Mouse (Mus musculus) limb, embryonic 11.5 days (tissue): ENCODE results near the gene Cldn10. TPM values are rescaled to one million over a fixed set of nuclear protein-coding genes. Genes with fewer than 3 reads are reported as not detected.

Source experiments
- ATAC-seq: fragments of 200-750 bp; cut with Nextera tagmentation; 2 replicates; pipeline ENCODE4 v1.8.0; 2017; ENCODE audit warnings: low read depth; ENCODE audit not compliant: insufficient number of reproducible peaks, low FRiP score, low TSS enrichment
- DNase-seq: peaks from one replicate; pipeline ENCODE4 v3.0.0-alpha.2; 2015; ENCODE audit warnings: low spot score
- H3K27ac ChIP-seq: fragments of 300-500 bp; sonication (generic); replicated peaks from 2 replicates; pipeline ENCODE4 v1.5.1; 2014; ENCODE audit warnings: low read depth, mild to moderate bottlenecking, low read length
- H3K27me3 ChIP-seq: fragments of 300-500 bp; sonication (generic); 2 replicates; pipeline ENCODE4 v1.6.1; 2014; ENCODE audit warnings: mild to moderate bottlenecking, low read length, mixed read lengths; ENCODE audit not compliant: control insufficient read depth, insufficient read depth
- H3K36me3 ChIP-seq: fragments of 300-500 bp; sonication (generic); 2 replicates; pipeline ENCODE4 v1.6.1; 2014; ENCODE audit warnings: mild to moderate bottlenecking, low read length, moderate library complexity, mixed read lengths; ENCODE audit not compliant: control insufficient read depth, insufficient read depth
- H3K4me1 ChIP-seq: fragments of 300-500 bp; sonication (generic); 2 replicates; pipeline ENCODE4 v1.6.1; 2014; ENCODE audit warnings: low read length, mixed read lengths; ENCODE audit not compliant: control insufficient read depth, insufficient read depth
- H3K4me2 ChIP-seq: fragments of 300-500 bp; sonication (generic); 2 replicates; pipeline ENCODE4 v1.6.1; 2014; ENCODE audit warnings: low read depth, mild to moderate bottlenecking, moderate library complexity; ENCODE audit not compliant: severe bottlenecking
- H3K4me3 ChIP-seq: fragments of 300-500 bp; sonication (generic); 2 replicates; pipeline ENCODE4 v1.5.1; 2014; ENCODE audit warnings: low read depth, low read length
- H3K9ac ChIP-seq: fragments of 300-500 bp; sonication (generic); 2 replicates; pipeline ENCODE4 v1.6.1; 2014; ENCODE audit warnings: mild to moderate bottlenecking, low read length
- H3K9me3 ChIP-seq: fragments of 300-500 bp; sonication (generic); 2 replicates; pipeline ENCODE4 v1.6.1; 2016; ENCODE audit warnings: low read length; ENCODE audit not compliant: control insufficient read depth
- WGBS: fragments of 180-500 bp; shearing (Covaris S2); extraction: QIAGEN DNeasy Blood & Tissue Kit; methylation state at CpG from one replicate; pipeline ENCODE4 v1.1.7; 2014; 5-methylcytosine and 5-hydroxymethylcytosine counted together
- polyA plus RNA-seq: library from polyadenylated mRNA; unstranded; fragments of >200 nt; fragmentation: Nextera tagmentation; extraction: Ambion mirVana; gene quantifications from 2 replicates; pipeline ENCODE4 v1.2.1, GENCODE M21; 2014

The Cldn10 gene
- polyA plus RNA-seq, 1 experiment from 2014 or later, result 1.2 TPM

DNA sequence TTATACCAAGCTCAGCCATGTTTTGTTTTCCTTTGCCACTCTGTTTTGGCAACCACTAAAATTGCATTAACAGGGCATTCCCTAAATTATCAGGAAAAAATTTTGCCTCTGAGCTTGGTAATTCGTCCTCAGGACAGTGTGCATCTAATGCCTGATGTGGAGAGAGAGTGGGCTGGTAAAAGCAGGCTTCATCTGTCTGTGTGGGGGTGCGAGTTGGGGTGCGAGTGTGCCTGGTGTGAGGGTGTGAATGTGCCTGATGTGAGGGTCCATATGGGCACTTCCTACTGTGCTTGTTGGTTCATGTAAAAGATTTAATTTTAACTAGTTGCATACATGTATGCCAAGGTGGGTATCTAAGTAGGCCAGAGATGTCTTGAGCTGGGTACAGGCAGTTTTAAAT lies 115.7 kb downstream of the Cldn10 start:
- Histone ChIP-seq H3K9me3 (no peaks in the 10 kb centered on the region), H3K4me2 (no peak overlapping the region), H3K27me3 (no peaks in the 10 kb centered on the region), H3K27ac (no peak overlapping the region), H3K4me3 (no peak overlapping the region), H3K9ac (no peak overlapping the region), H3K4me1 (no peaks in the 10 kb centered on the region), H3K36me3 (peaks cover 12% of the 10 kb centered on the region)
- no peak for ATAC-seq
- WGBS, result 89% methylated on average over 3 of the region's 3 CpGs
- DNase-seq, result no peak

DNA sequence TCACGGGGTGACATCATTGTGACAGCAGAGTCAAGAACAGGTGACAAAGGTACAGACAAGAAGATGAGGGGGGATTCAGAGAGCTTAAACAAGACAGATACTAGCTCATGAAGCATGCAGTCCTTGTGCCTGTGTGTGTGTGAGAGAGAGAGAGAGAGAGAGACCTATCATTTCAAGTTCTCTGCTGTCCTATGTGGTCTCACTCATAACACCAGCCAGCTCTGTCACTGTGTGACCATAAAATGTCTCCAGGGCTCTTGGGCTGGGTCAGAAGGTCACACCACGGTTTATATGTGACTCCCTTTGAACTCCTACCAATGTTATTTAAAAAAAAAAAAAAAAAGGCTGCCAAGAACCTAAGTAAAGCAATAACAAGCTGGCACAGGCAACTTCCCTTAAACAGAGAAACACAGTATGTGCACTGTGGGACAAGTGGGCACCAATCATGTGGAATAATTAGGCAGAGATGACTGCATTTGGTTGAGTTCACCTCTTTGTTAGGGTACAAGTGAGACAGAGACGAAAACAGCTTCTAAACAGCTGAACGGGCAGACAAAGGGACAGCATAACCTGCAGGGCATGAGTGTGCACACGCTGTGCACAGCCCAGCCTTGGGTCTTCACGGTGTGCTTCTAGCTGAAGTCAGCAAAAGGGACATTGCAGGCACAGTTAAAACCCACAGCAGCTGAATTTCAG lies 116.3 kb downstream of the Cldn10 start:
- no peak overlapping the region for H3K9ac ChIP-seq
- ATAC-seq (no peak), DNase-seq (no peak)
- peaks cover 12% of the 10 kb centered on the region for H3K36me3 ChIP-seq
- H3K27ac ChIP-seq, result no peak overlapping the region
- WGBS, result 50% methylated on average over 6 of the region's 6 CpGs
- H3K4me2 ChIP-seq, result no peak overlapping the region
- no peak overlapping the region for H3K4me3 ChIP-seq
- H3K4me1 ChIP-seq, result no peaks in the 10 kb centered on the region
- no peaks in the 10 kb centered on the region for H3K9me3 ChIP-seq
- H3K27me3 ChIP-seq, result no peaks in the 10 kb centered on the region

DNA sequence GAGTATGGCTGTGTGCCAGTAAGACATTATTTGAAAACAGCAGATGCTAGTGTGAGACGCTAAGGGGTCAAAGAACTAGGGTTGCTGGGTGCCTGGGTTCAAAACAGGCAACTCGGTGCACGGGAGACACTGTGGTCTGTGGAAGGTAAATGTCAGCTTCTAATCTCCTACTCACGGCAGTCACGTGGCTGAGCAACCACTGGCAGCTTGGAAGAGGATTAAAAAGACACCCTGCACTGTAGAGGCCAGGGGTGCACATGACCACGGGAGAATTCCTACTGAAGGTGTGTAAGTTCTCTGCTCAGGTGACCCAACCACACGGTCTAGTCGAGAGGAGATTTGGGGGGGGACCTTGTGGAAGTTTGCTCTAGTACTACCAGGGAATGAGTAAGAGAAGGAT lies 119.9 kb downstream of the Cldn10 start:
- Histone ChIP-seq H3K9me3 (no peaks in the 10 kb centered on the region), H3K4me3 (no peak overlapping the region), H3K4me2 (no peak overlapping the region), H3K4me1 (no peaks in the 10 kb centered on the region), H3K36me3 (peaks cover 8% of the 10 kb centered on the region), H3K27ac (no peak overlapping the region), H3K9ac (no peak overlapping the region), H3K27me3 (no peaks in the 10 kb centered on the region)
- 88% methylated on average over 8 of the region's 8 CpGs for WGBS
- no peak for ATAC-seq
- no peak for DNase-seq

- Histone ChIP-seq H3K4me1 (no peaks in the 10 kb centered on the region; the same call in 1 of the 2 replicates), H3K4me3 (no peak overlapping the region), H3K27ac (no peak overlapping the region), H3K4me2 (no peak overlapping the region), H3K9ac (no peak overlapping the region), H3K36me3 (peaks cover 8% of the 10 kb centered on the region), H3K9me3 (no peaks in the 10 kb centered on the region), H3K27me3 (no peaks in the 10 kb centered on the region)
- ATAC-seq (no peak), DNase-seq (no peak)
- WGBS, result 70% methylated on average over 8 of the region's 8 CpGs
Observed at GRCm38 (mm10) chr14:118909872-118910271, 122.2 kb downstream of the Cldn10 start.

- ATAC-seq (no peak; the same call in 1 of the 2 replicates), DNase-seq (peak; percentile 71)
- no peak overlapping the region for H3K27ac ChIP-seq
- H3K4me3 ChIP-seq, result no peak overlapping the region
- no peaks in the 10 kb centered on the region for H3K9me3 ChIP-seq
- no peak overlapping the region for H3K4me2 ChIP-seq
- 69% methylated on average over 29 of the region's 29 CpGs for WGBS
- H3K27me3 ChIP-seq, result no peaks in the 10 kb centered on the region
- H3K4me1 ChIP-seq, result no peaks in the 10 kb centered on the region; the same call in 1 of the 2 replicates
- peaks cover 8% of the 10 kb centered on the region for H3K36me3 ChIP-seq
- H3K9ac ChIP-seq, result no peak overlapping the region
Observed at GRCm38 (mm10) chr14:118910332-118911222, 122.9 kb downstream of the Cldn10 start.

GRCm38 (mm10) chr14:118911521-118911920 lies 123.8 kb downstream of the Cldn10 start:
- Histone ChIP-seq H3K4me2 (no peak overlapping the region), H3K36me3 (peaks cover 7% of the 10 kb centered on the region), H3K4me1 (no peaks in the 10 kb centered on the region; the same call in 1 of the 2 replicates), H3K9ac (no peak overlapping the region), H3K4me3 (no peak overlapping the region), H3K27ac (no peak overlapping the region), H3K27me3 (no peaks in the 10 kb centered on the region), H3K9me3 (no peaks in the 10 kb centered on the region)
- no peak for DNase-seq
- ATAC-seq, result no peak
- WGBS, result 91% methylated on average over 6 of the region's 6 CpGs

DNA sequence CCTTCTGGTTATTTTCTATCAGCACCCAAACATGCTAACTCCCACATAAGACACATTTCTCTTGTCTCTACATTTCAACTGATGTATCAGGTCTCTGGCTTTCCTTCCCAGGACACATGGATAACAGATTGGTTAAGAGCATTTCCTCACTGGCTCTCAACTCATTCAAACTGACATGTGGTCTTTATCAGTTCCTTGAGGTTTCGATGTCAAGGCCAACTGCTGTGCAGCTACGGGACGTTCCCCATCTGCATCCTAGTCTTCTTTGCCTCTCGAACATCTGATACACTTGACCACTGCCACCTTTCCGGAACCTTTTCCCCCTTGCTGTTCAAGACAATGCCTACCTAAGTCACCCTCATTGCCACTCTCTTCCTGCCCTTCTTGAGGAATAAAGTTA lies 125.9 kb downstream of the Cldn10 start:
- H3K9me3 ChIP-seq, result no peaks in the 10 kb centered on the region
- 77% methylated on average over 5 of the region's 5 CpGs for whole genome bisulfite sequencing
- H3K4me2 ChIP-seq, result no peak overlapping the region
- H3K4me1 ChIP-seq, result no peaks in the 10 kb centered on the region; the same call in 1 of the 2 replicates
- H3K9ac ChIP-seq, result no peak overlapping the region
- H3K27me3 ChIP-seq, result no peaks in the 10 kb centered on the region
- DNase-seq (no peak), ATAC-seq (no peak)
- no peak overlapping the region for H3K27ac ChIP-seq
- no peak overlapping the region for H3K4me3 ChIP-seq
- peaks cover 4% of the 10 kb centered on the region; the same call in 1 of the 2 replicates for H3K36me3 ChIP-seq

GRCm38 (mm10) chr14:118919025-118919424 lies 131.3 kb downstream of the Cldn10 start:
- ATAC-seq, result no peak
- no peaks in the 10 kb centered on the region for H3K9me3 ChIP-seq
- no peak overlapping the region for H3K27ac ChIP-seq
- H3K36me3 ChIP-seq, result no peaks in the 10 kb centered on the region
- H3K4me3 ChIP-seq, result no peak overlapping the region
- H3K4me1 ChIP-seq, result peaks cover 11% of the 10 kb centered on the region
- 70% methylated on average over 8 of the region's 8 CpGs for WGBS
- no peak overlapping the region for H3K4me2 ChIP-seq
- no peak overlapping the region for H3K9ac ChIP-seq
- peak; percentile 34 for DNase-seq
- peaks cover 9% of the 10 kb centered on the region; the same call in 1 of the 2 replicates for H3K27me3 ChIP-seq
